Mouse (Mus musculus): ENCODE results near the gene Tnp1. TPM values are rescaled to one million over a fixed set of nuclear protein-coding genes. Genes with fewer than 3 reads are reported as not detected.

Tnp1 gene
- polyA plus RNA-seq, 1 experiment from 2014 or later: not detected

- Histone ChIP-seq H3K9ac (no peak overlapping the region), H3K27me3 (no peaks in the 10 kb centered on the region), H3K36me3 (no peaks in the 10 kb centered on the region), H3K27ac (no peak overlapping the region), H3K4me3 (no peak overlapping the region), H3K4me2 (no peak overlapping the region), H3K4me1 (replicated peaks) (peaks cover 6% of the 10 kb centered on the region; the same call in 1 of the 2 replicates), H3K9me3 (replicated peaks) (no peaks in the 10 kb centered on the region)
- 51% methylated on average over 5 of the region's 5 CpGs for WGBS
- ATAC-seq (replicated peaks; ENCODE audit: insufficient number of reproducible peaks, insufficient read depth, low FRiP score, low read depth): no peak
Measured at GRCm38 (mm10) chr1:73002637-73003036, 13.1 kb downstream of the Tnp1 start.

DNA sequence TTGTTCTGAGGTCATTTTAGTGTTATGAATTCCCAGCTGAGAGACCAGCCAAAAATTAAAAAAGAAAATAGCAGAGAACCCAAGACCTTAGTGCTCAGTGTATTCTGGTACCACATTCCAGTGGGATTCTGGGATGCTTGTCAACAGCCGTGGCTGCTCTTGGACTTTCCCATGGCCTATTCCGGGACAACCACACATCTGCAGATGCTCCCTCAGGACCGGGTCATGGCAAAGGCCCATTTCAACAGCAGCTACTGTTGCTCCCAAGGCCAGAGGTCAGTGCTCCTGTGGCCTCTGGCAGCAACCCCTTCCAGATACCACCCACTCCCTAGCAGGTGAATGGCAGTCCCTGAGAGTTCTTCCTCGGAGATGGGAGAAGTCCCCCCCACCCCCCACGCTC lies 13.7 kb downstream of the Tnp1 start:
- Histone ChIP-seq H3K9ac (no peak overlapping the region), H3K4me2 (no peak overlapping the region), H3K4me3 (no peak overlapping the region), H3K27me3 (no peaks in the 10 kb centered on the region), H3K27ac (no peak overlapping the region), H3K36me3 (no peaks in the 10 kb centered on the region), H3K9me3 (replicated peaks) (no peaks in the 10 kb centered on the region), H3K4me1 (replicated peaks) (peaks cover 6% of the 10 kb centered on the region; the same call in 1 of the 2 replicates)
- ATAC-seq (replicated peaks; ENCODE audit: insufficient number of reproducible peaks, insufficient read depth, low FRiP score, low read depth): no peak
- 75% methylated on average over 5 of the region's 5 CpGs for WGBS

GRCm38 (mm10) chr1:72994751-72995528 lies 20.8 kb downstream of the Tnp1 start:
- H3K4me2 ChIP-seq: no peak overlapping the region
- H3K9me3 ChIP-seq (replicated peaks): no peaks in the 10 kb centered on the region
- H3K9ac ChIP-seq: no peak overlapping the region
- peaks cover 6% of the 10 kb centered on the region; the same call in 1 of the 2 replicates for H3K4me1 ChIP-seq (replicated peaks)
- ATAC-seq (replicated peaks; ENCODE audit: insufficient number of reproducible peaks, insufficient read depth, low FRiP score, low read depth): no peak
- H3K36me3 ChIP-seq: no peaks in the 10 kb centered on the region
- no peaks in the 10 kb centered on the region for H3K27me3 ChIP-seq
- H3K4me3 ChIP-seq: no peak overlapping the region
- 91% methylated on average over 5 of the region's 5 CpGs for WGBS
- no peak overlapping the region for H3K27ac ChIP-seq

DNA sequence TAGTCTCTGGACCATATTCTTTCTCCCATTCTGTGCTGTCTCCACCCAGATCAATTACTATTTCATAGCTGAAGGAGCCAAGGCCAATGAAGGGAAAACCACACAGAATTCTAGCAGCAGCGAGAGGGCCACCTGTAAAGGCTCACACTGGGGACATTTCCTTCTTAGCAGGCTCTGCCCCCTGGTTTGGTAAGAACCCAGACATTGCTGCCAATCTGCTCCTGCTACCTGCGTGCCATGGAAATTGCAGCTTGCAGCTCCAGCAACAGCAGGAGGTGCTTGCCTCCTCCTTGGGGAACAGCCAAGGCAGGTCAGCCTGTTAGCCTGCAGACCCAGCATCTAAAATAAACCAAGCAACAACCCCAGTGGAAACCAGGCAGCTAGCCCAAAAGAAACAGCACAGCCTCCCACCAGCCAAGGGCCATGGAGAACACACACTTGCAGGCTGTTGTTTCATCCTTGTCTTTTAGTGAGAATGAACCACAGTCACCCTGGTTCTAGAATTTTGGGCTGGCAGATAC lies 22.7 kb downstream of the Tnp1 start:
- Histone ChIP-seq H3K4me1 (replicated peaks) (no peaks in the 10 kb centered on the region), H3K27ac (no peak overlapping the region), H3K27me3 (no peaks in the 10 kb centered on the region), H3K4me2 (no peak overlapping the region), H3K36me3 (no peaks in the 10 kb centered on the region), H3K9ac (no peak overlapping the region), H3K4me3 (no peak overlapping the region), H3K9me3 (replicated peaks) (no peaks in the 10 kb centered on the region)
- no peak for ATAC-seq (replicated peaks; ENCODE audit: insufficient number of reproducible peaks, insufficient read depth, low FRiP score, low read depth)
- 72% methylated on average over 2 of the region's 2 CpGs for WGBS

- H3K4me1 ChIP-seq (replicated peaks): no peaks in the 10 kb centered on the region
- H3K4me2 ChIP-seq: no peak overlapping the region
- no peak overlapping the region for H3K27ac ChIP-seq
- H3K9ac ChIP-seq: no peak overlapping the region
- no peak overlapping the region for H3K4me3 ChIP-seq
- WGBS: 61% methylated on average over 2 of the region's 2 CpGs
- ATAC-seq (replicated peaks; ENCODE audit: insufficient number of reproducible peaks, insufficient read depth, low FRiP score, low read depth): no peak
- H3K9me3 ChIP-seq (replicated peaks): no peaks in the 10 kb centered on the region
- no peaks in the 10 kb centered on the region for H3K27me3 ChIP-seq
- H3K36me3 ChIP-seq: no peaks in the 10 kb centered on the region
Measured at GRCm38 (mm10) chr1:72992209-72992608, 23.5 kb downstream of the Tnp1 start.

DNA sequence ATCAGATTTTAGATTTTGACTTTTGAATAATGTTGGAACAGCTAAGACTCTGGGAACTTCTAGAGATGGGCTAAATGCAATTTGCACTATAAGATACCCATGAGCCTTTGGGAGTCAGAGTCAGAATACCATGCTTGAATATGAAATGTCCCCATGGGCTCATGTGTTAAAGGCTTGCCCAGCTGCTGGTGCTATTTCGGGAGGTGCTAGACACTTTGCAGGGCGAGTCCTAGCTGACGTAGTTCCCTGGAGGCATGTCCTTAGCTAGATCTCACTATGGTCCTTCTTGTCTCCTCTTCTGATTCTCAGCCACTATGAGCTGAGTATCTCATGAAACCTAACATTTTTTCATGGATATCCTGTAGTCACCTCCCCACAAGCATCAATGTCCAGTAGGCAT lies 26.8 kb downstream of the Tnp1 start:
- H3K27me3 ChIP-seq: no peaks in the 10 kb centered on the region
- 72% methylated on average over 3 of the region's 3 CpGs for WGBS
- H3K36me3 ChIP-seq: no peaks in the 10 kb centered on the region
- ATAC-seq (replicated peaks; ENCODE audit: insufficient number of reproducible peaks, insufficient read depth, low FRiP score, low read depth): no peak
- H3K4me2 ChIP-seq: no peak overlapping the region
- H3K4me3 ChIP-seq: no peak overlapping the region
- H3K27ac ChIP-seq: no peak overlapping the region
- H3K9me3 ChIP-seq (replicated peaks): no peaks in the 10 kb centered on the region
- H3K9ac ChIP-seq: no peak overlapping the region
- no peaks in the 10 kb centered on the region for H3K4me1 ChIP-seq (replicated peaks)

DNA sequence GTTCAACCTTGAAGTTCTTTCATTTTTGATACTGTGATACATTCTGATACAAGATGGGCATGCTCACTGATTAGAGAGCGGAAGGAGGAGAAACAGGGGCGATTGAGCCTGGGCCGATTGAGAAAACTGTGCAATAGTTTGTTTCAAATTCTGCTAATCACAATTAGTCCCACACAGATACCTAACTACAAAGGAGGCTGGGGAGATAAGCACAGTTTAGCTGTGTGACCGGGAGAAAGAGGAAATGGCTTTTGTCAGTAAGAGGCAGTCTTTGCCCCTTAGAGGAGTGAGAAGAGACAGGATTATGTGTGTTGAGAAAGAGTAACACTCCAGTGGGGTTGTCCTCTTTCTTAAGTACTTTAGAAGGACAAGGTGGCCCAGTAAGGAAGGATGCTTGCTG lies 29.0 kb downstream of the Tnp1 start:
- no peak overlapping the region for H3K4me2 ChIP-seq
- no peaks in the 10 kb centered on the region for H3K4me1 ChIP-seq (replicated peaks)
- WGBS: 55% methylated on average over 4 of the region's 4 CpGs
- ATAC-seq (replicated peaks; ENCODE audit: insufficient number of reproducible peaks, insufficient read depth, low FRiP score, low read depth): no peak
- no peak overlapping the region for H3K27ac ChIP-seq
- H3K4me3 ChIP-seq: no peak overlapping the region
- H3K36me3 ChIP-seq: no peaks in the 10 kb centered on the region
- H3K9me3 ChIP-seq (replicated peaks): no peaks in the 10 kb centered on the region
- H3K27me3 ChIP-seq: no peaks in the 10 kb centered on the region
- no peak overlapping the region for H3K9ac ChIP-seq

DNA sequence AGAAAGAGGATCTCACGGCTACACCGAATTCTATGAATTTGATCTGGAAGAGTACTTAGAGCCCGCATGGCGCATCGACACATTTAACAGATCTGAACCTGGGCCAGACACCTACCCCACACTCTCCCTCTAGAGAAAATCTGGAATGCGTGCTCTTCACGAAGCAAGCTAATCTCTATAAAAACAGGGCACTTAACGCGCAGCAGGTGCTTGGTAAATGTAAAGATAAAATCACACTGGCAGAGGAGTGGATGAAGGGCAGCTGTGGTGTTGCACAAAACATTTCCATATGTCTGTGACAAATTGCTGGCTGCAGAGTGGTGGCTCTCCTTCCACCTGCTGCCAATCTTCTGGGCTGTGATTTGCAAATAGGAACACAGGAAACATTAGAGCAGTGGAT lies 36.8 kb downstream of the Tnp1 start:
- Histone ChIP-seq H3K27ac (no peak overlapping the region), H3K4me3 (no peak overlapping the region), H3K4me1 (replicated peaks) (no peaks in the 10 kb centered on the region), H3K27me3 (no peaks in the 10 kb centered on the region), H3K4me2 (no peak overlapping the region), H3K9ac (no peak overlapping the region), H3K9me3 (replicated peaks) (no peaks in the 10 kb centered on the region), H3K36me3 (no peaks in the 10 kb centered on the region)
- WGBS: 48% methylated on average over 9 of the region's 9 CpGs
- no peak for ATAC-seq (replicated peaks; ENCODE audit: insufficient number of reproducible peaks, insufficient read depth, low FRiP score, low read depth)

DNA sequence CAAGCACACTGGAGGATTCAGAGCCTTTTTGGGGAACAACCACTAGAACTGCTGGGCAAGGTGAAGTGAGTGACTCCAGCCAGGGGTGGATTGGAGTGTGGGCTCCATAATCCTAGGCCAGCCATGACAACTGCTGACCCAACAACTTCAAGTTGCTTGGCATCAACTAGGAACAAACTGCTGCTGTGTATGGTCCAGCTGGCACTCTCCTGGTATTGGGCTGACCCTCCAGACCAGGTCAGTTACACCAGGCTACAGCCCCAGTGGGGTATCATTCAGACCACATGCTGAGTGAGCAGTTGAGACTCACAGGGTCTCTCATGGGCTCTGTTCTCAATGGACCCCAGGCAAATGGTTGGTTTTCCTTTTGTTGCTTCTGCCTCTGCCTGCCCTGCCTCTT lies 41.5 kb downstream of the Tnp1 start:
- no peak overlapping the region for H3K4me3 ChIP-seq
- H3K9ac ChIP-seq: no peak overlapping the region
- no peaks in the 10 kb centered on the region for H3K27me3 ChIP-seq
- no peak overlapping the region for H3K27ac ChIP-seq
- H3K36me3 ChIP-seq: no peaks in the 10 kb centered on the region
- H3K9me3 ChIP-seq (replicated peaks): no peaks in the 10 kb centered on the region
- H3K4me1 ChIP-seq (replicated peaks): peaks cover 13% of the 10 kb centered on the region
- ATAC-seq (replicated peaks; ENCODE audit: insufficient number of reproducible peaks, insufficient read depth, low FRiP score, low read depth): no peak
- no peak overlapping the region for H3K4me2 ChIP-seq

GRCm38 (mm10) chr1:72970461-72970860 lies 45.2 kb downstream of the Tnp1 start:
- no peak overlapping the region for H3K9ac ChIP-seq
- no peak for ATAC-seq (replicated peaks; ENCODE audit: insufficient number of reproducible peaks, insufficient read depth, low FRiP score, low read depth)
- WGBS: 67% methylated on average over 9 of the region's 9 CpGs
- no peaks in the 10 kb centered on the region for H3K27me3 ChIP-seq
- H3K9me3 ChIP-seq (replicated peaks): no peaks in the 10 kb centered on the region
- no peak overlapping the region for H3K4me3 ChIP-seq
- H3K4me1 ChIP-seq (replicated peaks): peaks cover 21% of the 10 kb centered on the region
- no peaks in the 10 kb centered on the region for H3K36me3 ChIP-seq
- H3K27ac ChIP-seq: no peak overlapping the region; the same call in 1 of the 2 replicates
- H3K4me2 ChIP-seq: no peak overlapping the region

- Histone ChIP-seq H3K4me3 (no peak overlapping the region), H3K9ac (no peak overlapping the region), H3K4me1 (replicated peaks) (peaks cover 21% of the 10 kb centered on the region), H3K27me3 (no peaks in the 10 kb centered on the region), H3K36me3 (no peaks in the 10 kb centered on the region), H3K27ac (peak overlapping the region; percentile 74), H3K9me3 (replicated peaks) (no peaks in the 10 kb centered on the region), H3K4me2 (peak overlapping the region; percentile 39)
- ATAC-seq (replicated peaks; ENCODE audit: insufficient number of reproducible peaks, insufficient read depth, low FRiP score, low read depth): peak; percentile 92
- 8% methylated on average over 10 of the region's 10 CpGs for WGBS
Measured at GRCm38 (mm10) chr1:72969113-72969812, 46.4 kb downstream of the Tnp1 start.

Data from heart, embryonic 15.5 days (tissue).